Mouse (Mus musculus) spleen, embryonic (tissue): ENCODE measurements around the gene Defb26.

Experiments used
- CTCF ChIA-PET: fragments of 350-600 bp; sonication (Branson Sonifier 250); formaldehyde crosslinking; loops from one replicate; lab custom pipeline; 2022; lab: Charles Lee

The Defb26 gene

GRCm38 (mm10) chr2:152470973-152471372 is 40.5 kb downstream of the Defb26 start:
- CTCF ChIA-PET, result no interaction called here

GRCm38 (mm10) chr2:152464570-152465150 is 46.8 kb downstream of the Defb26 start, which contains the start of gene Defb23:
Defb23 (minus strand) TSS chr2:152464620.
- CTCF ChIA-PET, result no interaction called here

GRCm38 (mm10) chr2:152459241-152459640 is 52.3 kb downstream of the Defb26 start:
- CTCF ChIA-PET, result no interaction called here
